Mouse (Mus musculus): ENCODE data around the gene Gm28897.
"Not testable (repeated sequence)": the region's sequence is repeated elsewhere in the genome, so short reads cannot be mapped to it uniquely, and the experiment has no call there.

Gene Gm28897

GRCm38 (mm10) chrY:80926695-80927094 is at the start of gene Gm28897:
Gene Gm28897, plus strand, starts transcription at chrY:80926995.
- DNase-seq (ENCODE audit: low spot score in 2 of 2) = not testable (repeated sequence)
